In genomic region chr14:33078110-33078509, GRCm38 (mm10) we compare ENCODE assay signal across 23 mouse cellular contexts.
A peak's percentile ranks its signal among the peaks of the same experiment; 100 is the strongest.
DNase-seq lines count a peak whose midpoint lies in the region; ATAC-seq lines count a peak whose summit lies in the region.
"Had no signal": no experiment of that assay in that cellular context is flagged by ENCODE, and none has a peak within 500 bp of the region (broad histone marks: within the 10 kb centered on the region; RNA-seq: fewer than 3 reads in every experiment).

No protein-coding gene starts in this region.

- no peak overlapping the region for H3K27ac ChIP-seq in heart, embryonic 11.5 days (ENCODE audit: low read depth, low read length)

- peak; percentile 94 for ATAC-seq in frontal cortex, adult (ENCODE audit: low TSS enrichment)
- ATAC-seq in heart, embryonic 11.5 days (replicated peaks; ENCODE audit: insufficient number of reproducible peaks, low FRiP score, low TSS enrichment): no peak
- ATAC-seq: activated CD4-positive, CD25-positive, alpha-beta regulatory T cell, adult 4 months; CD4-positive, CD25-positive, alpha-beta regulatory T cell, adult 4 months; Patski had no signal

- H3K27me3 ChIP-seq in heart, embryonic 11.5 days (ENCODE audit: control insufficient read depth, insufficient read depth, low read length): 0 out of 2 replicates have a peak, but pooled peaks cover 2% of the 10 kb centered on the region
- H3K27me3 ChIP-seq: CH12.LX had no signal

- no peaks in the 10 kb centered on the region for H3K36me3 ChIP-seq in heart, embryonic 11.5 days (ENCODE audit: control insufficient read depth, insufficient read depth, low read length)
- H3K36me3 ChIP-seq: G1E had no signal

- no peak overlapping the region for H3K4me3 ChIP-seq in heart, embryonic 11.5 days (ENCODE audit: low read depth, low read length)

- H3K4me2 ChIP-seq in heart, embryonic 11.5 days: no peak overlapping the region

- DNase-seq in frontal cortex, postnatal 14 days (ENCODE audit: low spot score in 2 of 2): no peak
- peak; percentile 68 for DNase-seq in heart, adult 11 months
- DNase-seq in brain, adult 2 months (ENCODE audit: low read depth, low spot score): peak; percentile 43
- peak; percentile 44 for DNase-seq in telencephalon, adult 2 months (ENCODE audit: low read depth, low spot score)
- DNase-seq in thymus, postnatal 36 days: no peak
- DNase-seq in gastrocnemius, postnatal 36 days: no peak
- DNase-seq: adrenal gland, adult 2 months; adrenal gland, adult 8-10 months; adrenal gland, postnatal 10 days; adrenal gland, postnatal 14 days; adrenal gland, postnatal 25 days; adrenal gland, postnatal 36 days; B cell, adult 2 months; cerebellum, adult 11 months; cerebellum, adult 11-12 months; cerebellum, adult 18-20 months had no signal

- H3K4me1 ChIP-seq in heart, embryonic 11.5 days (ENCODE audit: control insufficient read depth, insufficient read depth, low read length): no peaks in the 10 kb centered on the region

- no peak overlapping the region for H3K9ac ChIP-seq in heart, embryonic 11.5 days (ENCODE audit: low read depth, low read length)

- H3K9me3 ChIP-seq in heart, embryonic 11.5 days (replicated peaks; ENCODE audit: control insufficient read depth, low read length): no peaks in the 10 kb centered on the region

- intact Hi-C loops in gastrocnemius, postnatal 36 days (cut with DNase I): no loop called here

- WGBS in heart, embryonic 11.5 days (ENCODE audit: insufficient replicate concordance): 84% methylated on average over 6 of the region's 6 CpGs

Comparison
In these comparisons a context has a peak if more than half of its experiments do, and no peak if none do; other contexts are left out.
1. DNase-seq: peak in heart, adult 11 months (single experiment), brain, adult 2 months (single experiment) and telencephalon, adult 2 months (single experiment); none in frontal cortex, postnatal 14 days (0 of 2), thymus, postnatal 36 days (0 of 2) and gastrocnemius, postnatal 36 days (0 of 2).